Mouse (Mus musculus) E14TG2a.4 (cell line): ENCODE measurements around the gene Mdm2.

Source experiments
- CTCF ChIP-seq: conservative IDR thresholded peaks from 2 replicates; pipeline ENCODE4 v1.5.1; 2014; ENCODE audit warnings: low read length
- NANOG ChIP-seq: IDR thresholded peaks from 2 replicates; pipeline ENCODE4 v1.6.1; 2014; ENCODE audit warnings: borderline replicate concordance, low read length, mixed read lengths
- POU5F1 ChIP-seq: IDR thresholded peaks from 2 replicates; pipeline ENCODE4 v1.6.1; 2014; ENCODE audit warnings: low read length, borderline replicate concordance

GRCm38 (mm10) chr10:117711408-117711807 is 850 bp upstream of the Mdm2 start:
- TF ChIP-seq CTCF, result no peak
- no peak for TF ChIP-seq POU5F1
- TF ChIP-seq NANOG, result no peak
